Mouse (Mus musculus): Measurements from ENCODE around the gene Dalrd3.
"Not testable (repeated sequence)": the region's sequence is repeated elsewhere in the genome, so short reads cannot be mapped to it uniquely, and the experiment has no call there.

The Dalrd3 gene

DNA sequence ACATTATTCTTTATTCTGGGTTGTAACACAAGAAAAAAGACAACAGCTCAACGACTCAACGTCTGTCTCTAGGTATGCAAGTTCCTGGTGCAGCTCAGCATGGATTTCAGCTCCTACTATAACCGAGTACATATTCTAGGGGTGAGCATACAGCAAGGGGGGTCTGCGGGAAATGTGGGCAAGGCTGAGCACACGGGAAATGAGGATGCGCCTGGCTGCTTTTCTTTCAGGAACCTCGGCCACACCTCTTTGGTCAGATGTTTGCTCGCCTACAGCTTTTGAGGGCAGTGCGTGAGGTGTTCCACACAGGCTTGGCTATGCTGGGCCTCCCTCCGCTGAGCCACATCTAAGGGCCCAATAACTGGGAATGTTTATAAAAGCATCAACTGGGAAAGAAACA is 2.6 kb downstream of the Dalrd3 start:
- DNase-seq (ENCODE audit: low spot score in 2 of 2) = no peak

DNA sequence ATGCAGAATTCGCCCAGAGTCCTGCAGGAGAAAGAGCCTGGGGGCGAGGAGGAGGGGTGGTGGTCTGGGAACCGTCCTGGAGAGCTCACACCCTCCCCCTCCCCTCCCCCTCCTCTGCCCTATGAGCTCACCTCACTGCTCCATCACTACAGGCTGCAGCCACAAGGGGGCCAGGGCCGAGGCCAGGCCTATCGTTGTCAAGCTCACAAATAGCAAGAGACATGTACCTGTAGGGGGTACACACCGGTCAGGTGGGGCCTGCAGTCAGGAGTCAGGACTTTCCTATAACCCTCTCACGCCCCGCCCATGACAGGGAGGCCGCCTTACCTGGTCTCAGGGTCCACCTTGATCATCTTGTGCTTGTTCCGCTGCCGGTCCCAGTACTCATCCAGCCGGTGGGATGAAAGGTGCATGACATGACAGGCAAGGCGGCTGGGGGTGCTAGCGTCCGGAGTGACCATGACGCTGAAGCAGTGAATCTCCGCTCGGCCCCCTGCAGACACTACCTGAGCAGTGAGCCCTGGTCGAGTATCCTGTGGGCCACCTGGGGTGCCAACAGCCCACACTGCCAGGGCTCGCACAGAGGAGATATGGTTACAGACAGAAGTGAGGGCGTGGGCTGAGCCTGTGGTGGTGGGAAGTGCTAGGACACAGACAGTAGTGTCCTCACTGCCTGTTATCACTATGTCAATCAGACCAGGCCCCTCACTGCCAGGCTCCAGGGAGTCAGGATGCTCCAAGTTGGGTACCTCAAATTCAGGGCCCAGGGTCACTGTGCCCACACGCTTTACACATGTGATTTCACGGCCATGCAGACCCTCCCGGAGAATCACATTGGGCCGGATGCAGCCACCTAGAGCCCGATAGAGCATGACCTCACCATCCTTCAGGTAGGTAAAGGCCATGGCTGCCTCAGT is 4.3 kb downstream of the Dalrd3 start:
- DNase-seq (ENCODE audit: low spot score in 2 of 2) = no peak

DNA sequence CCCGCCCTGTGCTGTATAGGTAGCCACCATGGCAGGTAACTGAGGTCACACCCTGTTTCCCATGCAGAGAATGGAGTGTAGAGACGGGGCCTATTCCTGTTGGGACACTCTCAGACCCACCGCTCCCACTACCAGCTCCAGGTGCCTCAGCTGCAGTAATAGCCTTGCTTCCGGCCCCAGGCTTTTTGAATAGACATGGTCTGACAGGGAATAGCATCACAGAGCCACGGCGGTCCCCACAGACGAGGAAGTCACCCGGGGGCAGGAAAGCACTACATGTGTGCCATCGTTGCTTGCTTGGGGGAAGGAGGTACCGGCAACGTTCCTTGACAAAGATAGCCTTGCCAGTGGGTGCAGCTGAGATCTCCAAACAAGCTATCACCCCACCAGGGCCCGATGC is 5.2 kb downstream of the Dalrd3 start:
- DNase-seq (ENCODE audit: low spot score in 2 of 2) = no peak

DNA sequence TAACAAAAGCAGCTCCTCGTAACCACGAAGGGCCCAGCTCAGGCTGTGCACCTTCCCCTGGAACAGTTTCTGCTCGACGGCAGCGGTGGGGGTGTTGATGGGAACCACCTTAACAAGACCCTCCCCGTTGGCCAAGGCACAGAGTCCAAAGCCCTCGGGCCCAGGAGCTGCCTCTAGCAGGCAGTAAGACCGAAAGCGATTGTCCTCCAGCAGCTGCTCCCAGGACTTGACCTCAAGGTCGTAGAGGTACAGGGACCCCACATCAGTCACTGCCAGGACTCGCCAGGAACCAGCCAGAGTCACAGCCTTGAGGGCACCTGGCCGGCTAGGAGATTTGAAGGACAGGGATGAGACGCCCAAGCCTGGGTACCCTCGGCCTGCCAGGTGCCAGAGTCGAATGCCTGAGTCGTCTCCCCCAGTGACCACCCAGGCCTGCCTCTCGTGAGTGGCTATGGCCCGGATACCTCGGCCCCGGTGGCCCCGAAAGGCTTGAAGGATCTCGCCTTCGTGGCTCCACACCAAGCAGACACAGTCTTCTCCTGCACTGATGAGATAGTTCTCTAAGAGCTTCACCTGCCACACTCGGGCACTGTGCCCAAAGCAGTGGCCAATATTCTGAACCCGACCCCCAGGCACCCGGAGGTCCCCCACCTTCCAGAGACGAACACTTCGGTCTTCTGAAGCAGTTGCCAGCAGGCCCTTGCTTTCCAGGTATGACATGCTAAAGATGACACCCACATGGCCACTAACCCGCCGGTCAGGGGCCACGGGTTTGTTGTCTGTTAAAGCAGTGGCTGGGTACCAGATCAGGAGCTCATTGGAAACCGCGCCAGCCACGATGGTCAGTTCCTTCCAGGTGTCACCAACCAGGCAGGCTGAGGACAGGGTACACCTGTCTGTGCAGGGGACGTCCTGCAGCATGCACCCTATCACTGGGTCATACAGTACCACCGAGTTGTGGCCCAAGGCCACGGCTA is 5.9 kb downstream of the Dalrd3 start:
- DNase-seq (ENCODE audit: low spot score in 2 of 2) = no peak

DNA sequence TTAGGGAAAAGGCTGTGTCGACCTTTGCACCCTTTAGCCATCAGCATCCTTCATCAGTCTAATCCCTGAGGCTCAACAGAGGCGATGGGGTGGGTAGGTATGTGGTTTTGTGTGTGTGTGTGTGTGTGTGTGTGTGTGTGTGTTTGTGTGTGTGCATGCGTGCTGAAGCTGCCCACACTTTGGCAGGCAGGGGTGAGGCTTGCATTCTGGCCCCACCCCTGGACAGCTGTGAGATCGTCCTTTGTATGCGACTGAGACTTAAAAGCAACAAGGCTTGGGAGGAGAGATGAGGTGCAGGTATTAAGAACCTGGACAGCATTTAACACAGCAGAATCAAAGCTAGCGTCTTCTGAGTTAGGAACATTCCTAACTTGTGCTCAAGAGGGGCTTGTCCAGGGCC is 7.3 kb downstream of the Dalrd3 start:
- DNase-seq (ENCODE audit: low spot score in 2 of 2) = no peak

DNA sequence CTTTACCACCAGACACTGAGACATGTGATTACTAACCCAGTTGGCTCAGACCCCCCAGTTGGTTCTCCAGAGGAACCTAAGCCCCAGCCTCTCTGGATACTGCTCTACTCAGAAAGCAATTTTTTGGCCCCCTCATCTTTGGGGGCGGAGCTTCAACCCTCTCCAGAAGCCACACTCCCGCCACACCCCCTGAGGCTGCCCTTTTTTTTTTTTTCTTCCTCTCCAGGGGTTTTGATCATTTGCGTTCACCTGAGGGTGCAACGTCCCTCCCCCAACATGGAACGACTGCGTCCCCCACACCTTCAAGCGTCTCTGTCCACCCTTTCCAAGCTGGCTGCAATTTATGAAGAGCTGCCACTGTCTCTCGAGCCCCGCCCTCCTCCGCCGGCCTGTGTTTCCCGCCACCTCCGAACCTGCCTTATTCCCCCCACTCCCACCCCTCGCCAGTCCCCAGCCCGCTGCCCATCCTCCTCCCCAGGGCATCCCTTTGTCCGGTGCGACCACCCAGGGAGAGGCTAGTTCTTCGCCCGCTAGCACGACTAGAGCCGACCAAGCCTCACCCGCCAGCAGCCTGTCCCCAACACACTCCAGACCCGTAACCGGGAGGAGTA is 8.4 kb downstream of the Dalrd3 start:
- DNase-seq (ENCODE audit: low spot score in 2 of 2) = no peak

DNA sequence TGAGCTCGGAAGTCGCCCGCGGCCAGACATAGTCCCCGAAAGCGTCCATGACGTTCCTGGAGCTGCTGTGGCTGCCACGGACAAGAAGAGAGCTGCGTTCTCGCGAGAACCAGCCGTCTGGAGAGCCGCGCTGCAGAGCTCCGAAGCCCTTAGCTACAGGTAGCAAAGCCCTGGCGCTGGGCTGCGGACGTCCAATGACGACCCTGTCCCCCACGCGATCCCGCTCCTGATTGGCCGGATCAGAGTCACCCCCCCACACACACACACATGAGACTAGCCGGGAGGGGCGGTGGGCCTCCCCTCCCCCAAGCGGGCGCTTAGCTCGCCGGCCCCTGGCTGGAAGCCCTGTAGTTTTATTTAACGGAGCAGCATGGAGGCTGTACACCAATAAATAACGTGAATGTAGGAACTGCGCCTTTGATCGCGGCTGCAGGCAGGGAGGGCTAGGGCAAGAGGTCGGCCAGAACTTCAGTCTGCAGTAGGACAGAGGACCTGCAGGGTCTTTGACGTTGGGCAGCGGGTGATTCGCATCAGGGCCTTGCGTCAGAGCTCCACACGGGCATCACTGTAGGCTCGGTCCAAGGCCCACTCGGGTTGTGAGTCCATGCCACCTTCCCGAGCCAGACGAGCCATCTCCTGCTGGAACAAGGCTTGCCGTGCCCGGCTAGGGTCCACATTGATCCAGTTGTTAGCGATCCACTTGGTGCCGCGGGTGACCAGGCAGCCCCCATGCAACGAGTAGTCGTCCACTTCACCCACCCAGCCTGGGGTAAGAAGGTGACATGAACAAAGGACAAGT is 9.1 kb downstream of the Dalrd3 start, which contains the start of gene Wdr6:
TSS of gene Wdr6 (minus strand) at position 195 of the 799 bp plus-strand sequence.
- DNase-seq (ENCODE audit: low spot score in 2 of 2) = peak; percentile 82 to 89

DNA sequence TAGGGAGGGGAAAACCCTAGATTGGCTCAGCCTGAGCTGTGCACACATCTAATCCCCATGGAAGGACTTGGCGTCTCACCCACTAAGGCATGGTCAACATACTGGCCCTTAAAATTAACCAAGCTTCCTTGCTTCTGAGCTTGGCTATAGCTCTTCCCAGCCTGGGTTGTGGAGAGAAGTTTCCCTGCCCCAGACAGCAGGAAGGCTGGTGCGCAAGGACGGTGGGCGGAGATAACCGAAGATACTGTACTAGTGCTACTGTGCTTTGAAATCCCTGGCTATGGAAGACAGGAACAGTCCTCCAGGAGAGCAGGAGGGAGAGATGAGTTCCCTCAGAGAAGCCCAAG is 9.6 kb downstream of the Dalrd3 start:
- DNase-seq (ENCODE audit: low spot score in 2 of 2) = no peak

DNA sequence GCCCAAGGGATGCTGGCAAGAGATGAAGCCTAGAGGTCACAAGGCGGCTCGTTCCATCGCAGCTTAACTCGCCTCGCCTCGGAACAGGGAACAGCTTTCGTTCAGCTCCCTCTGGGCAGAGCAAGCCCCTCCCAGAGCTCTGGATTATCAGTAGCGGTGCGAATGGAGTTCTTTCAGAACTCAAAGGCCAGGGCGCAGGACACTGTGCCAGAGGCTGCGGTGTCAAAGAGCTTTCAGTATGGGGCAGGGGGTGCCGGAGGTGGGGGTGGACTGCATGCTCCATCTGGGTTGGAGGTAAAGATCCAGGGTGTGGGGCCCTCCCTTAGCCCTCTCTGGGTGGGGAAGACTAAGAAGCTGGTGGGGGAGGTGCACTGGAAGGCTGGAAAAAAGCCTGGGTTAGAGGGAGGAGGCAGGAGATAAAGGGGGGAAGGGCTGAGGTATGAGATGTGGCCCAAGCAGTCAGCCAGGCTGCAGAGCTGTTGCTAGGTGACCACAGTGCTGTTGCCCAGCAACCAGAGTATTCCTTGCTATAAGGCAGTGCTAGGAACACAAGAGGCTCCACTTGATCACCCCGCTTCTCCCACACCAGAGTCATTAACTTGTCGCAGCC is 18.0 kb downstream of the Dalrd3 start:
- DNase-seq (ENCODE audit: low spot score in 2 of 2) = peak; percentile 84 to 93

DNA sequence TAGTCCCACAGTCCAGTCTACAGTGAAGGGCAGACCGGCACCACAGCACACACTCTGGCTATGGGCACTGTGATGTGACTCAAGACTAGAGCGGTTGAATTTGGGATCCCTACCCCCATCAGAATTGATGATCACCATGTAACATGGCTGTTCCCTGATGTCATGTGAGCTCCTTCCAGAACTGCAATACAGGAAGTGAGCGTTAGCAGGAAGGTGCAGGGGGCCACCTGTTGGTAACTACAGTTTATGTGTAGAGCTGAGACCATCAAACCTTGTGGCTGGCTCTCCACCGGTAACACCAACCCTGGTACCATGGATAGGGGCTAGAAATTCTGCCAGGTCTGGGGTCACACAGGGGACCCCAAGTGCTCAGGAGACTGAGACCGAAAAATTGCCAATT is 19.5 kb downstream of the Dalrd3 start:
- no peak for DNase-seq (ENCODE audit: low spot score in 2 of 2)

DNA sequence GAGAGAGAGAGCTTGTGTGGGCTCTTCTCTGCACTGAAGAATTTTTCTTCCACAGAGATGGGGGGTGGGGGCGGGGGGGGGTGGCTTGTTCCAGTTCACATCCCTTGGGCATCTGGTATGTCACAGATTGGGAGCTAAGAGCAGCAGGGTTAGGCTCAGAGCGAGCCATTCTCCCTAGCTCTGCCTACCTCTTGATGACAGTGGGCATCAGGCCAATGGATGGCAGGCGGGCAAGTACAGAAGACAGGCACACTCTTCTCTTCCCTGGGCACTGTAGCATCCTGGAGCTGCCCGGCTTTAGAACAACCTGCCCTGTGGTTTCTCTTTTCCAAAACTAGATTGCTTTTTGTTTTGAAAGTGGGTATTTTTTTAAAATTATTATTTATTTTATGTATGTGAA is 21.8 kb downstream of the Dalrd3 start:
- no peak for DNase-seq (ENCODE audit: low spot score in 2 of 2)

DNA sequence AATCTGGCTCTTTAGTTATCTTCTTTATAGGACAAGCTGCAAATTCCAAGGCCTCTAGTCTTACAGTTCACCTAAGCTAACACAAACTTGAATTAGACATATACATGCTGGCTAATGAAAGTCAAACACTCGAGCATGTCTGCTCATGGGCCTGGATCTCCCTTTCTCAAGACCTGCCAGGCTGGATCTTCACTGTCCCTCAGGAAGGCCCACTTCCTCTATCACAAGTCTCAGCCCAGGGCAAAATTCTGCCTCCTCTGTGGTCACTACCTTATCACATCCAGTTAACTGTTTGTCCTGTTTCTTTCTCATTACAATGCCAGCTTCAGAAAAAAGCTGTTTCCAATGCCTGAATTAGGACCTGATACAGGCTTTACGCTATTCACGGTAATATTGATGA is 24.7 kb downstream of the Dalrd3 start:
- DNase-seq (ENCODE audit: low spot score in 2 of 2) = no peak

DNA sequence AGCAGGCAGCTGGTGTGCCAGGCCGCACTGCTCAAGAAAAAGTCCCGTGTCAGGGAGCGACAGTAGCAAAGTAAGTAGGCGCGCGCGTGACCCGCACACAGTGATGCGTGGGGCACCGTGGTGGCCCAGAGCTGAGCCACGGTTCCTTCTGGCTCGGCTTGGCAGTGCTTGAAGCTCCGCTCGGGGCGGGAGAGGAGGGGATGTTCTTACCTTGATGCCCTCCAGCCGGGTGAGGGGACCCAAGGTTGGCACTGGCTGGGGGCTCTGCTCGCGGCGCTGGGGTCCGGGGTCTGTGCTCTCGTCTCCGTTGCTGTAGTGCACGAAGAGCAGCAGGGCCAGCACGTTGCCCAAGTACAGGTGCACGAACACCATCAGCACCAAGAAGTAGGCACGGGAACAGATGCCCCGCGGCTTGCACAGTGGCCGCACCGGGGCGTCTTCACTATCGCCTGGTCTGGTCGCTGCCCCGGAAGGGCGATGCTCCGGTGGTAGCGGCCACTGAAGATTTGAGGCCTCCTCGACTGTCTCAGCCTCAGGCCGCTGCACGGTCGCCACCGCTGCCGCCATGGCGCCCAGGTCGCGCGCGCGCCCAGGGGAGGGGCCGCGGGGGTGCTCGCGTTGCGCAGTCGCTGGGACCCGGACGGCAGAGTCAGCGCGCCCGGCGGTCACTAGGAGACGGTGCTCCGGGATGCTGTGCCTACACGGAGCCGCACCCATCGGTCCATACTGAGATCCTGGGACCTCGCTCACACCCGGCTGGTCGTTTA is 27.5 kb downstream of the Dalrd3 start, which contains the start of gene P4htm:
TSS of gene P4htm (minus strand) at position 670 of the 767 bp plus-strand sequence.
- DNase-seq (ENCODE audit: low spot score in 2 of 2) = peak; percentile 75 to 84

DNA sequence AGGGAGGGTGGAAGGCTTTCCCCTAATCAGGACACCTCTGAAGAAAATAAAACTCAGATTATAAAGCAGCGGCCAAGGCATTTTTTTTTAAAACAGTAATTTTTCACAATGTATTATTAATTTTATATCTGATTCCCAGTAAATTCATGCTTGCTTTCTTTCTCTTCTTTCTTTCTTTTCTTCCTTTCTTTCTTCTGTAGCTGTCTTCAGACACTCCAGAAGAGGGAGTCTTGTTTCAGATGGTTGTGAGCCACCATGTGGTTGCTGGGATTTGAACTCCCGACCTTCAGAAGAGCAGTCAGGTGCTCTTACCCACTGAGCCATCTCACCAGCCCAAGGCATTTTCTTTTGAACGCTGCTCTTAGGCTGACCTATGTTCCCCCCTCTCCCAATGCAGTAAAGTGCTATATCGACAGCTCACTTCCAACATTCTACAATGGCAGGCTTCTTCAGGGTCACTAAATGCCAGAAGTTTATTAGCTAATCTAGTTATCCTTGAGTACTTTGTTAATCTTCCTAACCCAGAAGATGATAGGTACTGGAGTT is 29.4 kb downstream of the Dalrd3 start:
- DNase-seq (ENCODE audit: low spot score in 2 of 2) = no peak

DNA sequence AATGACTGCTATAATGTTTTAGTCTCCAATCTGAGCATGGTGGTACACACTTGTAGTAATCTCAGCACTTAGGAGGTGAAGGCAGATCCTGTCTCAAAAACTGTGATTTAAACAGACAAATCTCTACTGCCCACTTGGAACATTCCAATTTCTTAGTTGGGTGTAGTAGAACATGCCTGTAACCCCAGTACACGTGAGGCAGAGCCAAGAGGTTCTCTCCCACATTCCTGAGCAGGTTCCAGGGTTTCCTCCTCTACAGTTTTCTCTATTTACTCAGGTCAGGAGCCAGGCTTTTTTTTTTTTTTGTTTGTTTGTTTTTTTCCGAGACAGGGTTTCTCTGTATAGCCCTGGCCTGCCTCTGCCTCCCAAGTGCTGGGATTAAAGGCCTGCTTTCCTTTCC is 30.3 kb downstream of the Dalrd3 start:
- DNase-seq (ENCODE audit: low spot score in 2 of 2) = no peak

DNA sequence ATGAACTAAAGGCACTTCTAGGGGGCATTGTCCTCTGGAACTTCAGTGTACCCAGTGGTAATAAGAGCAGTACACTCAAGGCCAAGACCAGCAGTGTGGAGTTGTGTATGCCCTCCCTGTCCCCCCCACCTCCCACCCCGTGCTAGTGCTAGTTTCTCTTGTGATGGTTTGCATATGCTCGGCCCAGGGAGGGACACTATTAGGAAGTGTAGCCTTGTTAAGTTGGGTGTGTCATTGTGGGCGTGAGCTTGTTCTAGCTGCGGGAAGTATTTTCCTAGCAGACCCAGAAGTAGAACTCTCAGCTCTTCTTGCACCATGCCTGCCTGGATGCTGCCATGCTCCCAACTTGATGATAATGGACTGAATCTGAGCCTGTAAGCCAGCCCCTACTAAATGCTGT is 32.3 kb downstream of the Dalrd3 start:
- no peak for DNase-seq (ENCODE audit: low spot score in 2 of 2)

DNA sequence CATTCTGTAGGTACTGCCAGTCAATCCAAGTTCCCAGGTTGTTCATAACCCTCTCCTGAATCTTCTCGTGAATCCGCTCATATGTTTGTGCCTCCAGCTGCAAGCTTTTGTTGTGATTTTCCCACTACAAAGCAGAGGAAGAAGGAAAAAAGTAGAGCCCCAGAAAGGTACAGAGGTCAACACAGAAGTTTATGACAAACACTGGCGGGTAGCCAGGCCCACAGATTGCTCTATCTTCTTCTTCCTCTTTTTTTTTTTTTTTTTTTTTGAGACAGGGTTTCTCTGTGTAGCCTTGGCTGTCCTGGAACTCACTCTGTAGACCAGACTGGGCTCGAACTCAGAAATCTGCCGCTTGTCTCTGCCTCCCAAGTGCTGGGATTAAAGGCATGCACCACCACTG is 38.2 kb downstream of the Dalrd3 start:
- not testable (repeated sequence) for DNase-seq (ENCODE audit: low spot score in 2 of 2)

DNA sequence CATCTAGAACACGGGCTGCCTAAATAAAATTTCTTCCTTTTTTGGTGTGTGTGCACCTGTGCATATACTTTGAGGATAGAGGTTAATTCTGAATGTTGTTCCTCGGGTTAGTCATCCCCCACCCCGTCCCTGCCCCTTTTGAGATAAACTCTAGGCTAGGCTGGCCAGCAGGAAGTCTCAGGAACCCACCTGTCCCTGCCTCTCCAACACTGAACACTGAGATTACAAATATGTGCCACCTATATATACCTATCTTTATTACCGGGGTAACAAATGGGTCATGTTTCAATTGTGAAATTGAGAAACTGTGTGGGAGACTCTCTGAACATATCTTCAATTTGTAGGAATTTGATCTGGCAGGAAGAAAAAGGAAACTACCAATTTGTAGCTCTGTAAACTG is 39.2 kb downstream of the Dalrd3 start:
- no peak for DNase-seq (ENCODE audit: low spot score in 2 of 2)

DNA sequence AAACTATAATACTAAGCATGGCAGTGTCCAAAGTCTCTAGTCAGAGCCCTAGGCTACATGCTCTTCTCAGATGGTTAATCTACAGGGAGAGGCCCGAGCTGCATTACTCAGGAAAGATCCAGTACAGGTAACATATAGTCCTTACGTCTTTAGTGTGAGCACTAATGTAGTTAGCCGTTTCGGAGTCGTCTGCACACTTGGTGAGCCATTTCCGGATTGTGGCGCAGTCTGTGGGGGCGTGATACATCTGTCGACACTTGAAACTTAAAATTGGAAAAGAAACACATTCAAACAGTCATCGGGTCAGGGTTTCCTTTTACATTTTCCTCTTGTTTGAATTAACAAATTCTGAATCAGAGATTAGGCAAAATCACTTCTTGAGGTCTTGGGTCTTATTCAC is 41.8 kb downstream of the Dalrd3 start:
- peak; percentile 56 to 58 for DNase-seq (ENCODE audit: low spot score in 2 of 2)

DNA sequence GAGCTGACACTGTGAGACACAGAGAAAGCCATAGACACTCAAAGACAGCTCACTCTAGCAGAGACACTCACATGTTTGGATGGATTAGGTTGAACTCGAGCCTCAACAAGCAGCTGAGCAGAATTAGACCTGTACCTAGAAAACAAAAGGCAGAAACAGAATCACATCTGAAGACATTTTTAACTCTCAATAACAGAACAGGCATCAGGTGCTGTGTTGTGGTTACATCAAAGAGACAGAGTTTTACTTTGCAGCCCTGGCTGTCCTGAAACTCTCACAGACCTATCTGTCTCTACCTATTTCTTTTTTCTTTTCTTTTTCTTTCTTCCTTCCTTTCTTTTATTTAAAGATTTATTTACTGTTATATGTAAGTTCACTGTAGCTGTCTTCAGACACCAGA is 47.6 kb downstream of the Dalrd3 start:
- no peak for DNase-seq (ENCODE audit: low spot score in 2 of 2)
